Mouse (Mus musculus) v-Abl transformed pro-B cells (cell line): ENCODE data around the gene Fap.

Experiments used
- in situ Hi-C, 2 experiments: fragments of 400-800 bp; cut with MboI; formaldehyde crosslinking; loops; one replicate each; pipeline ENCODE4 v1.15.1; 2025; ENCODE audit not compliant: unreplicated experiment in 2 of 2

Gene Fap

DNA sequence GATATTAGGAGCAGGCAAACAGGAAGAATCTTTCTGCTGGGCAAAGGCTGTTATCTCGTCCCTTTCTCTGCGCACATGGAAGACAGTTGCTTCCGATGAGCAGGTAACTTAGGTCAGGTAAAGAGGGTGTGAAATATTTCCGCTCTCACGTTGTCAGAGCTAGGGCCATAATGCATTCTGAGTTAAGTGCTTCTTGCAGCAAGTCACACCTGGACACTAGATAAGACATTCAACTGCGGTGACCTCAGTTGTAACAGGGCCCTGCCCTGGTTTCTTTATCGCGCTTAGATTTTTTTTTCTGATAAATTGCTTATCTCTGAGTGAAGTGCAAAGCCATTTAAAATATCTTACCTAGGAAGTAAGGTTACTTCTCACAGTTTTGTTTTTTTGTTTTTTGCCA is 38.4 kb downstream of the Fap start:
- in situ Hi-C loops: no loop called here

DNA sequence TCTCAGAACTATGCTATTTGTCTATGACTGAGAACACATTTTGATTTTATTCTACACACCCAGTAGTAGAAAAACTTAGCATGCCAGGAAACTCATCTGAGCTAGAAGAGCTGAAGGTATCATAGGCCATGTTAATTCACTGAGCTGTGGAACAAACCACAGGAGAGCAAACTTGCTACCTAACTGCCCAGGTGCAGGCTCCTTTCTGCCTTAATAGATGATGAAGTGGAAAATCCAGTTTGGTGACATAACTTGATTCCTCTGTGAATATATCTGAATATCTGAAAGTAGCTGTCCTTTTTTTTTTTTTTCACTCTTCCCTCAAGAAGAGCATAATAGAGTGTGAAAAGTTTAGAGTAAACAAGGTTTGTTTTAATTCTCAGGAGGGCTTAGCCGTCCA is 42.8 kb downstream of the Fap start:
- in situ Hi-C loops: no loop called here

DNA sequence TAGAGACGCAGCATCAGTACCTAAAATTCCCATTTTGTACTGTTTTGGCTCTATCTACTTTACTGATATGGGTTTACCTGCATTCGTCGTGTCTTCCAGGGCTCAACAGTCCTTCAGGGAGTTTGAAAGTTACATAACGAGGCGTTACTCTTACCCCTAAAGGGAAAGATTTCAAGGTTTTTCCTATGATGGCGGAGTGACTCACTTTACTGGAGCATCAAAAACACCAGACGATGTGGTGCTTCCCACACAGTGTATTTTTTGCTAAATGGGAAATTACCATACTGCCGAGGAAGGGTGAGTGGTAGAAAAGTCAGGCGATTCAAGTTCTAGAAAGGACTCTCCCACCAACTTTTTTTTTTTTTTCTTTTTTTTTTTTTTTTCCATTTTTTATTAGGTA is 47.5 kb downstream of the Fap start:
- in situ Hi-C loops: no loop called here

DNA sequence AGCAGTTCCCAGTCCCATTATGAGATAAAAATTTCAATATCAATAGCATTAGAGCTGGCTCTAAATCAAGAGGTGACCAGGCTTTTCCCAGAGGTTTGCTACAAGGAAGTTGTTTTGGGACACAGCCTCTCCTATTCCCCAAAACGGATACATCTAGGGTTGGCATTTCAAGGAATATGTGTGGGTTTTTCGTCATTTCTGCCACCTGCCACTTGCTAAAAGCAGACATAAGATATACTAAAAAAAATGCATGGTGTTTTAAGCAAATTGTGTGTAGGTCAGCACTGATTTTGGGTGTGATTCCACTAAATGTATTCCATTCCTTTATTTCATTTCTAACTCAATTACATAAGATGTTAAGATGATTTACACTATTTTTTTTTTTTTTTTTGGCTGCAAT is 56.1 kb downstream of the Fap start:
- in situ Hi-C loops: no loop called here

- in situ Hi-C loops: no loop called here
Measured at GRCm38 (mm10) chr2:62514477-62514876, 59.4 kb downstream of the Fap start.

DNA sequence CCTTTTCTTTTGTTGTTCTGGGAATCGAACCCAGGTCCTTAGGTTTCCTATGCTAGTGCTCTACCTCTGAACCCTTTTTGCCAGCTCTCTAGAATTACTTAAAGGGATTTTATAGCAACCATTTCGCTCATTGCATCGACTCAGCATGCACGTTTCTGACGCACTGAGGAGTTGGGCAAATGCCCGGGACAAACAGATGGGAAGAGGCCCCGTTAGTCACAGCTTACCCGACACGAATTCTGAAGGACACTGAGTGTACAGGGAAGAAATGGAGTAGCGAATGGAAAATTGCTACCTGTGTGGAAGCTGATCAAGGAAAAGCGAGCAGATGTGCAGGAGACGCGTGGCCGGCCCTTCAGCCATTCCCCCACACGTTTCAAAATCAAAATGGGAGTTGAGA is 60.4 kb downstream of the Fap start:
- in situ Hi-C loops: no loop called here

- in situ Hi-C loops: no loop called here
Measured at GRCm38 (mm10) chr2:62507130-62507529, 66.7 kb downstream of the Fap start.

DNA sequence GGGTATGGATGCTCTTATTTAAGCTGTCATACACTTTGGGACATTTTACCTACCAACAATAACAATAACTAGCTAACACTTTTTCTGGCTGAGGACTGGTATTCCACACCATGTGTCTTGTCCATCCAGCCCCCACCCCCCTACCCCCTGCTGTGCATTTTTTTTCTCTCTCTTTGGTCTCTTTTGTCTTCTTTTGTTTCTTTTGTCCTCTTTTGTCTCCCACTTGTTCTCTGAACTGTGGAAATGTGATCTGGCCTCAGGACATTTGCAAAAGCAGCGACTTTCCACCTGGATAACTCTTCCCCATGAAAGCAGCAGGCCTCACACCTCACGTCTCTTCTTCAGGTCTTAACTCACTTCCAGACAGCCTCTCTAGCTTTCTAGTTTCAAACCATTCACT is 67.4 kb downstream of the Fap start:
- in situ Hi-C loops: no loop called here

- in situ Hi-C loops: no loop called here
Measured at GRCm38 (mm10) chr2:62504269-62504796, 69.5 kb downstream of the Fap start.

DNA sequence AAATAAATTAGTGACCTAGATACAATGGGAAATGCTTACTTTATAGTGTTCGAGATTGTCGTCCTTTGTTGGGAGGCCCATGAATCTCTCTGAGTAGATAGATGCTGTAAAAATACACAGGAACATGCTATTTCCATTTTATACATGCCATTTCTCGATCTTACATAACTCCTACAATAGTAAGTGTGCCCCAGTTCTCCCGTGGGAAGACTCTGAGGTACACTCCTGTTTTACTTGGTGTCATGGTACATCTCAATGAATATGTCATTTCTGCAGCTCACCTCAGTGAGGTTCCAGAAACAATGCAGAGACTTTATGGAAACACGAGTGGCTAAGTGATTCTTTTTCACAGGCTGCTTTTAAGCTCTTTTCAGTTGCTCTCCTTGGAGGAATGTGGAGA is 70.5 kb downstream of the Fap start:
- in situ Hi-C loops: no loop called here

DNA sequence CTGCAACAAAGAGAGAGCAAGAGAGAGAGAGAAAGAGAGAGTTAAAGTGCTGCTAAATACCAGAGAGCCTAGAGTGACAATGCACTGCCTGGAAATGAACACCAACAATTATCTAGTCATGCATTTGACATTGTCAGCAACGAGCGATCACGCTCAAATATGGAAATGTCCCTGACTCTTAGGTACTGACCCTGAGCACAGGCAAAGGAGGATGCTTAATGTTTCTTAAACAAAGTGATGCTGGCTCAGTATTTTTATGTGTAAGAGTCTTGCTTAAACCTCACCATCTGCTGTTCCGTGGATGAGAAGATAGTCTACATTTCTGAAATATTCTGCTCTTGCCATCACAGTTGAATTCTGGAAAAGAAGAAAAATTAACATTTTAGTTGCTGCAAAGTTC is 71.4 kb downstream of the Fap start:
- in situ Hi-C loops: no loop called here

GRCm38 (mm10) chr2:62498821-62499220 is 75.1 kb downstream of the Fap start:
- in situ Hi-C loops: no loop called here

GRCm38 (mm10) chr2:62498086-62498485 is 75.8 kb downstream of the Fap start:
- in situ Hi-C loops: no loop called here

DNA sequence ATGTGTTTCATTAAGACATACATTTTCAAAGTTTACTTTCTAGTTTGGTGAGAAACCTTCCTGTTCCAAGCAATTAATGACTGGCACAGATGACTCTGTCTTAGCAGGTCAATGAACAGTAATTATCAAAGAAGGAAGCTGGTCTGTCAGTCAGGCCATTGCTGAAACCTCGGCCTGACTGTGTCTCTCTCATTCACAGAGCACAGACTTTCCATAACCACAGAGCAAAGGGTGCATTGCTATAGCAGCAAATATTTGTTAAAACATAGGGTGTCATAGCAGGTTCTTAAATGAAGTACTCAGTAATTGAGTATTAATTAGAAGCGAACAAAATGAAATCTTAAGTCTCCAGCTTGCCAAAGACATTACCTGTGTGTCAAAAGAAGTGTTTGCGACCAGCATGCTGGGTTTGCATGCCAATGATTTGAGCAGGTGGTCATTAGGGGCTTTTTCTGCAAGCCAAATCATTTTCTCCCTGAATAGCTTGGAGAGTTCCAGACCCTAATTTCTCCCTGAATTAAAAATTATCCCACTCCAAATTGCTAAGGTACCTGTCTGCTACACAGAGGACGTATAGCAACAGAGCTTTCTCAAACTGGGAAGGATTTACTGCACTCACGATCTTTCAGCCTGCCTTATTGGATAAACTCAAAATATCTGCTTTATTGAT is 76.4 kb downstream of the Fap start:
- in situ Hi-C loops: no loop called here

DNA sequence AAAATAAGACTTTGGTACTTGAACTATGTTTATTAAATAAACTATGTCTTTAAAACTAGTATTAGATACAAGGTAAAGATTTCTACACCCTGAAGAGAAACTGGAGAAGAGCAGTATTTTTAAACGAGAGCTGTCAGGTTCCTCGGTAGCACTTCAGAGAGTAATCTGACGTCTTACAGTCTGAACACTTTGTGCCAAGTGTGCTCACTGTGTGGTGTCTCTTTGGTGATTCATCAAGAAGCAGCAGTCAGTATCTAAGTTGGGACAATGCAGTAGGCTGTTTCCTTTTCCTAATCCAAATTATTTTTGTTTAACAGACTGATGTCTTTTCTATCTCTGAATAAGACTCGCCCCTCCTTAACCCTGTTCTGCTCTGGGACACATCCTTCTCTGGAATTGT is 78.5 kb downstream of the Fap start:
- in situ Hi-C loops: no loop called here

DNA sequence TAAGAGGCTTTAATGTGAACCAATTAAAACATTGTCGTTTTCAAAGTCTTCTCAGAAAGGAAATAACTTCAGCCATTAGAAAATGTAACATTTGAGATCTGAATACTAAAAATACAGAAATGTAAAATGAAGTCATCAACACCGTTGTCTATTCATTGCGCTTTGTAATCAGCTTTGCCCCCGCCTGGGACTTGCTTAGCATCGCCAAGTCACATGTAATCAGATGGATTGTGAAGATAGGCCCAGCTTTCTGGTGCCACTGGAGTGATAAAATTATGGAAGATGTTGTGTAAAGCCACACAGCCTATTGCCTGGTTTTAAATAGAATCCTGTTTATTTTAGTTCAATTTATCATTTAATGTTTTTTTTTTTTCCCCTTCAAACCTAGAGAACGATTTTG is 84.0 kb downstream of the Fap start:
- in situ Hi-C loops: no loop called here

- in situ Hi-C loops: no loop called here
Measured at GRCm38 (mm10) chr2:62484906-62485305, 89.0 kb downstream of the Fap start.

DNA sequence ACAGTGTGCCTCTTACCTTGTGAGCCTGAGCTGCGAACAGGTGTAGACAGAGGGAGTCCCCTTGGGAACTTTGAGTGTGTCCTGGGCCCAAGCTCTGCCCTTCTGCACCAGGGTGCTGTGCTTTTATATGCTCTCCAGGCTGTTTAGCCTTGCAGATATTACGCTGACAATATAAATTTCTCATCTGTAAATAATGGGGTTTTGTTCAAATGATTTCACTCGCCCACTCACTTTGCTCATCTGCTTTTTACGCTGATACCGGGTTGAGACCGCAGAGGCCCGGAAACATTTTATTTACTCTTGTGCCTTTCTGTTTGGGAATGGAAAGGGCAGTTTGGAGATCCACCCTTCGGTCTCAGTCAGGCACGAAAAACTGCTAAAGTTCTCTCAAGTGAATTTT is 90.3 kb downstream of the Fap start, which contains the start of gene Gcg:
Gene Gcg (minus strand): TSS at position 101 of the 400 bp plus-strand sequence.
- in situ Hi-C loops: no loop called here

GRCm38 (mm10) chr2:62480285-62481198 is 93.3 kb downstream of the Fap start:
- in situ Hi-C loops: no loop called here

DNA sequence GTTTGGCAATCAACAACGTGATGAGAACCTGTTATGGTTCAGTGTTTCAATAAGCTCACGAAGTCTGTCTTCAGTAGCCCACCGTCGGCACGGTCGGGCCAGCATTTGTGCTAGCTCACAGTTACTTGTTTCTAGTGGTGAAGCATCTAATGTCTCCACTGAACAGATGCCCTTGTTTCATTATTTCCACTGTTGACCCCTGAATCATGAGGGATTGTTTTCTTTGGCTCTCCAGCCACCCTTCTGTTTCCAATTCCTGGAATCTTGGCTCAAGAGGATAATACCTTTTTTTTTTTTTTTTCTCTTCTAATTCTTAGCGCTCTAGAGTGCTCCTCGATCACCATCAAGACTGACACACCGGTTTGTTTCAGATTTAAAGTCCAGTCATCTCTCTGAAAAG is 104.3 kb downstream of the Fap start:
- in situ Hi-C loops: loop anchor here (10.0 to 25.0 kb wide), 4 partner anchors 107 to 657 kb away; partner anchors contain the start of gene Tbr1 (in 1 of the 2)

DNA sequence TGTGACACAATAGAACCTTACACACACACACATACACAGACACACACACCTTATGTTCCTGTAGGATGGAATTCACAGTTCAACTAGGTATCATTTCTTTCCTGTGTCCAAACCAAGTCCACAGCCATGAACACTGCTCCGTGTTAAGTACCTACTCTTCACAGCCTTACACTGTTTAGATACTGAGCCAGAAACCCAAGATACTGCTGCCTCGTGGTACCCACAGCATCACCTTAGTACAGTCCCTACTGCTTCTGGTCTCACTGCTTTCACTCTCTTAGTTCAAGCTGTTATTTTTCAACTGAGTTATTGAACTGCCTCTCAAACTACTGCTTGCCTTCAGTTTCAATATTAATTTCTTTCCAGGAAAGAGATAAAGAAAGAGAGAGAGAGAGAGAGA is 110.6 kb downstream of the Fap start:
- in situ Hi-C loops: loop anchor here (5.0 to 25.0 kb wide), 6 partner anchors 101 to 651 kb away; partner anchors contain the start of gene Tbr1 (in 1 of the 2)
